Mouse (Mus musculus) stomach, postnatal 0 days (tissue): ENCODE data around the gene Zfp146.

ENCODE experiments used
- CTCF ChIP-seq: IDR thresholded peaks from 2 replicates; pipeline ENCODE4 v1.5.1; 2016; ENCODE audit warnings: antibody characterized with exemption, low read depth, mild to moderate bottlenecking, moderate library complexity
- EP300 ChIP-seq: optimal IDR thresholded peaks from 2 replicates; pipeline ENCODE3; 2016; ENCODE audit warnings: antibody characterized with exemption

- TF ChIP-seq CTCF, result no peak
- no peak for TF ChIP-seq EP300
Measured at GRCm38 (mm10) chr7:30147011-30147410, 22.5 kb downstream of the Zfp146 start.
